Mouse (Mus musculus): Measurements from ENCODE around the gene Rbm19. TPM values are rescaled to one million over a fixed set of nuclear protein-coding genes. Genes with fewer than 3 reads are reported as not detected.

The Rbm19 gene
- polyA plus RNA-seq, 1 experiment from 2014 or later, result 12.8 TPM

DNA sequence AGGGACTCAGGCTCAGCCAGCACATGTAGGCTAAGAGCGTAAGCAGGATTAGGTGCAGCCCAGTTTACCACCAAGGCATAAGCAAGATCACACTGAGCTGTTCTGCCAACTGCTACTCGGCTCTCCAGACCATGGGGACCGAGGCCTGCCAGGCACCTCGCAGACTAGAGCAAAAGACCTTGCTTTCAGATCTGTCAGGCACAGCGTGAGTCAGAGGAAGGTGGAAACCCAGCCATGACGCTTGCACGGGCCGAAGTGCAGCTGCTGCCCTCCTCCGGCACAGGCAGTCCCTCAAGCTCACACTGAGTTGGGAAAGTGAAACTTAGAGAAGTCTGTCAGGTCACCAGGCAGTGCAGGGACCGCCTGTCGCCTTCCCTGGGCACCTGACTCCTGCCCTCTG is 63.8 kb downstream of the Rbm19 start:
- Histone ChIP-seq H3K4me1 (ENCODE audit: control insufficient read depth, insufficient read depth, low read length) (peaks cover 12% of the 10 kb centered on the region; the same call in 1 of the 2 replicates), H3K9me3 (replicated peaks; ENCODE audit: control insufficient read depth, low read length) (no peaks in the 10 kb centered on the region), H3K36me3 (ENCODE audit: control insufficient read depth, insufficient read depth, low read length) (peaks cover 10% of the 10 kb centered on the region; the same call in 1 of the 2 replicates), H3K4me3 (ENCODE audit: low read depth, low read length) (no peak overlapping the region), H3K27ac (ENCODE audit: low read depth, low read length) (no peak overlapping the region), H3K27me3 (replicated peaks; ENCODE audit: control insufficient read depth, insufficient read depth, low read length) (no peaks in the 10 kb centered on the region), H3K4me2 (ENCODE audit: low read length) (no peak overlapping the region), H3K9ac (ENCODE audit: low read length) (no peak overlapping the region)
- DNase-seq (ENCODE audit: low spot score) (no peak), ATAC-seq (no peak)
- 93% methylated on average over 11 of the region's 11 CpGs for WGBS

DNA sequence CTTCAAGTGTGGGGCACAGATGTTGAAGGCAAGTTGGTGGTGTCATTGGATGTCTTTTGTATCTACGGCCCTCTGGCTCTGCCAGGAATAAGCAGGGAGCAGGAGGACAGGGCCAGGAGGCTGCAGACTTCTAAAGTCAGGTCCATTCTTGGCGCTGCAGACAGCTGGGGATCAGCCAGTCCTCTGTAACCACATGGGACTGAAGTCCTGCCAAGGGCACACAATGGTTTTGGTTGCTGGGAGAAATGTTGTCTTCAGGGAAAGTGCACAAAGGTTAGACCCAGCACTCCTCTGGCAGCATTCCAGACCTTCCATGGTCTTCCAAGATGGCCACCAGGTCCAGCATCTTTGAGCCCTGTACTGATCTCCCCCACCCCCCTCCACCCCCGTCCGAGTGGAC is 65.1 kb downstream of the Rbm19 start:
- WGBS, result 79% methylated on average over 4 of the region's 4 CpGs
- ATAC-seq, result no peak

DNA sequence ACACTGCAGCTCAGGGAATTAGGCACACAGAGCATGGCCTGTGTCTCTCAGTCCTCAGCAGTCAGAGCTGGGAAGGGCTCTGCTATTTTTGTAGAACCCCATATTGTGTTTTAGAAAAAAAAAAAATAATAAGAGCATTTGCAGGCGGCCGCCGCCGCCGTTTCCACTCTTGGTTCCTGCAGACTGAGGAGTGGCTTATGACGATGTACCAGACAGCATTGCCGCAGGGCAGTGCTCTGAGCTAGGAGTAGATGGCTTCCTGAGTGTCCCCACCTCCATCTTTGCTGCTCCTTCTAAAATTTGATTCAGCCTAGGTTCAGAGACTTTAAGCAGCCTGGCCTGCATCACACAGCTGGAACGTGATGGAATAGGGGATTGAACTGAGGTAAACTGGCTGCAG is 67.1 kb downstream of the Rbm19 start:
- WGBS, result 82% methylated on average over 8 of the region's 8 CpGs
- Histone ChIP-seq H3K9me3 (replicated peaks; ENCODE audit: control insufficient read depth, low read length) (no peaks in the 10 kb centered on the region), H3K4me2 (ENCODE audit: low read length) (no peak overlapping the region), H3K27ac (ENCODE audit: low read depth, low read length) (no peak overlapping the region), H3K36me3 (ENCODE audit: control insufficient read depth, insufficient read depth, low read length) (peaks cover 7% of the 10 kb centered on the region; the same call in 1 of the 2 replicates), H3K27me3 (replicated peaks; ENCODE audit: control insufficient read depth, insufficient read depth, low read length) (no peaks in the 10 kb centered on the region), H3K4me3 (ENCODE audit: low read depth, low read length) (no peak overlapping the region), H3K9ac (ENCODE audit: low read length) (no peak overlapping the region), H3K4me1 (ENCODE audit: control insufficient read depth, insufficient read depth, low read length) (peaks cover 14% of the 10 kb centered on the region; the same call in 1 of the 2 replicates)
- ATAC-seq (no peak), DNase-seq (ENCODE audit: low spot score) (no peak)

More for the DNA sequence above, 65.1 kb downstream of the Rbm19 start:
- Histone ChIP-seq H3K27me3 (replicated peaks; ENCODE audit: control insufficient read depth, insufficient read depth, low read length) (no peaks in the 10 kb centered on the region), H3K4me2 (ENCODE audit: low read length) (no peak overlapping the region), H3K27ac (ENCODE audit: low read depth, low read length) (no peak overlapping the region), H3K9ac (ENCODE audit: low read length) (no peak overlapping the region), H3K4me1 (ENCODE audit: control insufficient read depth, insufficient read depth, low read length) (peaks cover 12% of the 10 kb centered on the region; the same call in 1 of the 2 replicates), H3K4me3 (ENCODE audit: low read depth, low read length) (no peak overlapping the region), H3K9me3 (replicated peaks; ENCODE audit: control insufficient read depth, low read length) (no peaks in the 10 kb centered on the region), H3K36me3 (ENCODE audit: control insufficient read depth, insufficient read depth, low read length) (peaks cover 8% of the 10 kb centered on the region)
- DNase-seq (ENCODE audit: low spot score), result no peak

DNA sequence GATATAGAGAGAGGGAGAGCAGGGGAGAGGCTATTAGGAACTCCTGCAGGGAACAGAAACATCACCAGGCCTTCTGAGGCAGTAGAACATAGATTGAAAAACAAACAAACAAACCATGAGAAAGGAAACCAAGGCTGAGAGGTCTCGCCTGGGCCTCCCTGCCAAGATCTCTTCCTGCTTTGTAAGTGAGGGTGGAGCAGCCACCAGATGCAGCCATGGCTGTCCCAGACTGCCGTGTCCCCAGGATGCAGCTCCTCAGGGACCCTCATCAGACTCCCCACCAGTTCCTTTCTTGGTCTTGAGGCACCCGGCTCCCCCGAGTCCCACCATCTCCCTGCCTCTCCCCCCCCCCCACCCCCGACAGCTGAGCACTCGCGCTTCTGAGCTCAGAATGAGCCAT is 67.5 kb downstream of the Rbm19 start:
- H3K4me2 ChIP-seq (ENCODE audit: low read length), result no peak overlapping the region
- H3K4me1 ChIP-seq (ENCODE audit: control insufficient read depth, insufficient read depth, low read length), result peaks cover 12% of the 10 kb centered on the region; the same call in 1 of the 2 replicates
- H3K9me3 ChIP-seq (replicated peaks; ENCODE audit: control insufficient read depth, low read length), result no peaks in the 10 kb centered on the region
- H3K4me3 ChIP-seq (ENCODE audit: low read depth, low read length), result no peak overlapping the region
- 0 out of 2 replicates have a peak overlapping the region, but pooled peaks have one; percentile 14 for H3K27ac ChIP-seq (ENCODE audit: low read depth, low read length)
- WGBS, result 62% methylated on average over 7 of the region's 7 CpGs
- no peak for ATAC-seq
- no peak overlapping the region for H3K9ac ChIP-seq (ENCODE audit: low read length)
- no peaks in the 10 kb centered on the region for H3K27me3 ChIP-seq (replicated peaks; ENCODE audit: control insufficient read depth, insufficient read depth, low read length)
- H3K36me3 ChIP-seq (ENCODE audit: control insufficient read depth, insufficient read depth, low read length), result peaks cover 7% of the 10 kb centered on the region; the same call in 1 of the 2 replicates
- DNase-seq (ENCODE audit: low spot score), result no peak

DNA sequence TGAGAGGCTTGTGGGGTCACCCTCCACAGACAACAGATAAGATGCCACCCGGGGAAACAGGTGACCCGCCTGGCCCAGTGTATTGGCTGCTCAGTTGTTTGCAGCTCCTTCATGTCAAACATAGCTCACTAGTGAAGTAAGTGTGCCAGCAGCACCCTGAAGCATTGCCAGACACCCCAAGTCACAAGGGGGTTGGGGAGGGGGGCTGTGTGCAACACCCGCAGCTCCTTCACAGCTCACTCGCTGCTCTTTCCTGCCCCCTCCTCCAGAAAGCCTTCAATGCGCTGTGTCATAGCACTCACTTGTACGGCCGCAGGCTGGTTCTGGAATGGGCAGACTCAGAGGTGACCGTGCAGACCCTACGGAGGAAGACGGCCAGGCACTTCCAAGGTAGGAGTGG is 69.7 kb downstream of the Rbm19 start:
- Histone ChIP-seq H3K27ac (ENCODE audit: low read depth, low read length) (no peak overlapping the region), H3K9ac (ENCODE audit: low read length) (no peak overlapping the region), H3K9me3 (replicated peaks; ENCODE audit: control insufficient read depth, low read length) (no peaks in the 10 kb centered on the region), H3K4me3 (ENCODE audit: low read depth, low read length) (no peak overlapping the region), H3K36me3 (ENCODE audit: control insufficient read depth, insufficient read depth, low read length) (peaks cover 4% of the 10 kb centered on the region; the same call in 1 of the 2 replicates), H3K27me3 (replicated peaks; ENCODE audit: control insufficient read depth, insufficient read depth, low read length) (no peaks in the 10 kb centered on the region), H3K4me2 (ENCODE audit: low read length) (no peak overlapping the region), H3K4me1 (ENCODE audit: control insufficient read depth, insufficient read depth, low read length) (peaks cover 6% of the 10 kb centered on the region; the same call in 1 of the 2 replicates)
- no peak for ATAC-seq
- 94% methylated on average over 10 of the region's 10 CpGs for WGBS
- no peak for DNase-seq (ENCODE audit: low spot score)

DNA sequence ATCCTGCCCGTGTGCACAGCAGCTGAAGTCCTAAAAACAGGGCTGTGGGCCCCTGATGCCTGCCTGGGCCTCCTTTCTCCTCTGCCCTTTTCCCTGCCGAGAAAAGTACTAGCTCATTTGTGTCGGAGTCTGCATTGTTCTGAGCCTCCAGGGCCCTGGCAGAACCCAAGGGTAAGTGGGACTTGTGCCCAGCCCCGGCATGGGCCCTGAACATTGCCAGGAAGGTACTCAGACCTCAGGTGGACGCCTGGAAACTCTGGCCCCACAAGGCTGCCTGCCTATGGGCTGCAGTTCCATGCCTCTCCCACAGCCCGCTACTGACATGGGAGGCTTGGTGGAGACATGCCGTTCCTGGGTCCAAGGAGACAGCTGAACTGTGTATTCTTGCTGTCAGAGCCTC is 72.3 kb downstream of the Rbm19 start:
- H3K4me1 ChIP-seq (ENCODE audit: control insufficient read depth, insufficient read depth, low read length), result peaks cover 6% of the 10 kb centered on the region
- H3K4me2 ChIP-seq (ENCODE audit: low read length), result no peak overlapping the region
- no peak overlapping the region for H3K9ac ChIP-seq (ENCODE audit: low read length)
- DNase-seq (ENCODE audit: low spot score) (no peak), ATAC-seq (0 out of 2 replicates have a peak, but pooled peaks have one; percentile 8)
- H3K36me3 ChIP-seq (ENCODE audit: control insufficient read depth, insufficient read depth, low read length), result peaks cover 4% of the 10 kb centered on the region; the same call in 1 of the 2 replicates
- no peak overlapping the region for H3K4me3 ChIP-seq (ENCODE audit: low read depth, low read length)
- H3K9me3 ChIP-seq (replicated peaks; ENCODE audit: control insufficient read depth, low read length), result no peaks in the 10 kb centered on the region
- WGBS, result 48% methylated on average over 7 of the region's 7 CpGs
- H3K27ac ChIP-seq (ENCODE audit: low read depth, low read length), result no peak overlapping the region
- no peaks in the 10 kb centered on the region for H3K27me3 ChIP-seq (replicated peaks; ENCODE audit: control insufficient read depth, insufficient read depth, low read length)

DNA sequence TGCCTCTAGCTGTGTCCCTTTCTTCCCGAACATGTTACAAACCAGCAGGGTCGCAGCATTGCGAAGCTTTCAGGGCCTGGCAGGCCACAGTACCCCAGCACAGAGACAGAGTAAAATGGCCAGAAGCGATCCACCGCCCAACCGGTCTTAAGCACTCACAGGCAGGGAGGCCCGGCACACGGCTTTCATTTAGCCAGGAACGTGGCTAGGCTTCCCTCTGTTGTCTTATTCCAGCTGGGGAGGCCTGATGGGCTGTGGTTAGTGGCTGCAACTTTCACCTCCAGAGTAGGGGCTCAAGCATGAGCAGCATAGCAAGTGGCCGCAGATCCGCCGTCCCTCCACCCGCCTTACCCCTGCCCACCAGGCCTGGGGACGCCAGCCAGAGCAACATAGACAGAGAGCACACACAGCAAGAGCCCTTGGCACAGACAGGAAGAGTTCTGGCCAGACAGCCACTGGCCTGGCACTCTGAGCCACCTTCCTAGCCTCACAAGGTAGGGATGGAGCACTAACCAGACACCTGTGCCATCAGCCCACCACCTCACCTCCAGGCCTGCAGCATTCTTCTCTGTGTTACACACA is 73.8 kb downstream of the Rbm19 start:
- Histone ChIP-seq H3K27ac (ENCODE audit: low read depth, low read length) (peak overlapping the region; percentile 29; the same call in 1 of the 2 replicates), H3K4me3 (ENCODE audit: low read depth, low read length) (no peak overlapping the region), H3K9ac (ENCODE audit: low read length) (no peak overlapping the region), H3K9me3 (replicated peaks; ENCODE audit: control insufficient read depth, low read length) (no peaks in the 10 kb centered on the region), H3K27me3 (replicated peaks; ENCODE audit: control insufficient read depth, insufficient read depth, low read length) (no peaks in the 10 kb centered on the region), H3K36me3 (ENCODE audit: control insufficient read depth, insufficient read depth, low read length) (peaks cover 4% of the 10 kb centered on the region; the same call in 1 of the 2 replicates), H3K4me1 (ENCODE audit: control insufficient read depth, insufficient read depth, low read length) (peaks cover 22% of the 10 kb centered on the region), H3K4me2 (ENCODE audit: low read length) (no peak overlapping the region)
- WGBS, result 71% methylated on average over 14 of the region's 14 CpGs
- DNase-seq (ENCODE audit: low spot score) (no peak), ATAC-seq (no peak)

DNA sequence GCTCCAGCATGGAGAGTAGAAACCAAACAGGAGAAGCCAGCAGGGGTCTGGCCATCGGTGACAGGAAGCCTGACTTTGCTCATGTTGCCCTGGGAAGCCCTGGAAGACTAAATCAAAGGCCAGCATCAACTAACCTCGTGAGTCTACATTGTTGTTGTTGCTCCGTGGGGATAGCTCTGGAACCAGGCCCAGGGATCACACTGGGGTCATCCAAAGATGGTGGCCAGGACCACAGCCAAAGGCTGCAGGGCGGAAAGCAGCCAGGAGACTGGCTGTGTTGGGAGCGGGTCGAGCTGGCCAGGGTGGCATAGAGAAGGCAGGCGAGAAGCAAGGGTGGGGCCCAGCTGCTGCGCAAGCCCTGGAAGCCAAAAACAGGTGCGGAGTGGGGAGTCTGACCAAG is 75.4 kb downstream of the Rbm19 start:
- Histone ChIP-seq H3K36me3 (ENCODE audit: control insufficient read depth, insufficient read depth, low read length) (peaks cover under 1% of the 10 kb centered on the region; the same call in 1 of the 2 replicates), H3K9me3 (replicated peaks; ENCODE audit: control insufficient read depth, low read length) (no peaks in the 10 kb centered on the region), H3K4me3 (ENCODE audit: low read depth, low read length) (no peak overlapping the region), H3K27ac (ENCODE audit: low read depth, low read length) (no peak overlapping the region), H3K9ac (ENCODE audit: low read length) (no peak overlapping the region), H3K27me3 (replicated peaks; ENCODE audit: control insufficient read depth, insufficient read depth, low read length) (no peaks in the 10 kb centered on the region), H3K4me1 (ENCODE audit: control insufficient read depth, insufficient read depth, low read length) (peaks cover 31% of the 10 kb centered on the region), H3K4me2 (ENCODE audit: low read length) (no peak overlapping the region)
- DNase-seq (ENCODE audit: low spot score) (no peak), ATAC-seq (no peak)
- WGBS, result 86% methylated on average over 9 of the region's 9 CpGs

DNA sequence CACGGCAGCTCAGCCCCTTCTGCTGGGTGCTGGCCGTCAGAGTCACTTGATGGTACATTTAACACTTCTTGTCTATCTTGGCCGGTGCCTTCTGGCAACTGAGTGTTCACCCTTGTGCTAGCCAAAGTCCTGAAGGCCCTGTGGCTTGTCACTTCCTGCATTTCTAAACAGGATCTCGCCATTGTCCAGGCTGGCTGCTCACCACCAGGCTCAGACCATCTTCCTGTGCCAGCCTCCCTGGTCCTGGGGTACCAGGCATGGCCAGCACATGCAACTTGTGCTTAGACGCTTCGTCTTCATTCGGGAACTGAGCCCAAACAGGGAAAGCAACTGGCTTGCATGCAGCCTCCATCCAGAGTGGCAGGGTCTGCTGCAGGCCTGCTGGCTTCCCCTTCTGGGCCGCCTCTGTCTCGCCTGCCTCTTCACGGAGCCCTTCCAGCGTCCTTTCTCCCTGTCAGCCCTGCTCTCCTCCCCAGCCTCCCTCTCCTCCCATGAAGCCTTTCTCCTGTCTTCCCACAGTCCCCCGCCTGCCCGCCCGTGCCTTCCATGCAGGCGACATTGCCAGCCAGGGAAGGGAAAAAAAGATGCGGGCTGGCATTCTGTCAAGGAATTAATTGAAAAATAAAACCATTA is 78.2 kb downstream of the Rbm19 start:
- DNase-seq (ENCODE audit: low spot score), result no peak
- H3K36me3 ChIP-seq (ENCODE audit: control insufficient read depth, insufficient read depth, low read length), result peaks cover 8% of the 10 kb centered on the region
- peaks cover 33% of the 10 kb centered on the region for H3K4me1 ChIP-seq (ENCODE audit: control insufficient read depth, insufficient read depth, low read length)
- no peak overlapping the region for H3K4me3 ChIP-seq (ENCODE audit: low read depth, low read length)
- ATAC-seq, result peak; percentile 75
- H3K4me2 ChIP-seq (ENCODE audit: low read length), result peak overlapping the region; percentile 33
- no peaks in the 10 kb centered on the region for H3K27me3 ChIP-seq (replicated peaks; ENCODE audit: control insufficient read depth, insufficient read depth, low read length)
- 30% methylated on average over 16 of the region's 16 CpGs for WGBS
- H3K27ac ChIP-seq (ENCODE audit: low read depth, low read length), result peak overlapping the region; percentile 92
- H3K9me3 ChIP-seq (replicated peaks; ENCODE audit: control insufficient read depth, low read length), result no peaks in the 10 kb centered on the region
- H3K9ac ChIP-seq (ENCODE audit: low read length), result peak overlapping the region; percentile 43
